Mouse (Mus musculus): Measurements from ENCODE around the gene Atf4. TPM values are rescaled to one million over a fixed set of nuclear protein-coding genes. Genes with fewer than 3 reads are reported as not detected.

Gene Atf4
- total and polyA plus RNA-seq, 3 experiments: 51.4 to 146 (median 81.2) TPM

GRCm38 (mm10) chr15:80306146-80306545 is 51.2 kb downstream of the Atf4 start:
- H3K27me3 ChIP-seq (ENCODE audit: insufficient read depth, low read length): peaks cover 14% of the 10 kb centered on the region; the same call in 1 of the 2 replicates
- H3K9me3 ChIP-seq (replicated peaks): no peaks in the 10 kb centered on the region
- no peak overlapping the region for H3K4me3 ChIP-seq (ENCODE audit: low read depth, low read length)
- no peaks in the 10 kb centered on the region for H3K36me3 ChIP-seq (replicated peaks)
- no peak for TF ChIP-seq GATA1 (IDR thresholded peaks at IDR 0.05; ENCODE audit: borderline replicate concordance, low read length)
- TF ChIP-seq GATA2 (IDR thresholded peaks at IDR 0.05; ENCODE audit: borderline replicate concordance, low read depth, low read length): no peak
- TF ChIP-seq POLR2AphosphoS5 (IDR thresholded peaks at IDR 0.05; ENCODE audit: insufficient replicate concordance, low read depth, low read length): no peak
- TF ChIP-seq CTCF (IDR thresholded peaks at IDR 0.05; ENCODE audit: low read depth, low read length): no peak
- no peak for TF ChIP-seq TAL1 (conservative IDR thresholded peaks at IDR 0.05; ENCODE audit: low read depth, low read length)
- ATAC-seq (ENCODE audit: extremely low read depth, insufficient number of reproducible peaks, low FRiP score, poor library complexity, severe bottlenecking) (no peak), DNase-seq (ENCODE audit: low spot score) (no peak)
- no peaks in the 10 kb centered on the region for H3K4me1 ChIP-seq (ENCODE audit: insufficient read depth, low read depth, low read length)

Other genes starting within 250 kb of the Atf4 start
- not detected in 2 replicates for gene Pdgfb, start 240.2 kb upstream of the Atf4 start, total RNA-seq (2014; fragmentation: Nextera tagmentation)
- gene Pdgfb, start 240.2 kb upstream of the Atf4 start, total RNA-seq (2017): 0.05 TPM in 1 of 2 replicates, not detected in the other
- gene Pdgfb, start 240.2 kb upstream of the Atf4 start, polyA plus RNA-seq (2012): not detected in 2 replicates
- gene Syngr1, start 163.8 kb upstream of the Atf4 start, total RNA-seq (2014; fragmentation: Nextera tagmentation): 41.4 and 44.2 TPM in 2 replicates
- 74.6 and 96.9 TPM in 2 replicates for gene Syngr1, start 163.8 kb upstream of the Atf4 start, total RNA-seq (2017)
- gene Syngr1, start 163.8 kb upstream of the Atf4 start, polyA plus RNA-seq (2012): 86.9 and 89.8 TPM in 2 replicates
- gene Rpl3, start 163.3 kb upstream of the Atf4 start, total RNA-seq (2014; fragmentation: Nextera tagmentation): 1,019 and 1,021 TPM in 2 replicates
- 1,569 and 1,698 TPM in 2 replicates for gene Rpl3, start 163.3 kb upstream of the Atf4 start, total RNA-seq (2017)
- gene Rpl3, start 163.3 kb upstream of the Atf4 start, polyA plus RNA-seq (2012): 114 and 176 TPM in 2 replicates
- 19.0 and 27.2 TPM in 2 replicates for gene Tab1, start 122.1 kb upstream of the Atf4 start, total RNA-seq (2014; fragmentation: Nextera tagmentation)
- 22.3 and 25.0 TPM in 2 replicates for gene Tab1, start 122.1 kb upstream of the Atf4 start, total RNA-seq (2017)
- gene Tab1, start 122.1 kb upstream of the Atf4 start, polyA plus RNA-seq (2012): 23.6 and 29.1 TPM in 2 replicates
- gene Mgat3, start 81.5 kb upstream of the Atf4 start, total RNA-seq (2014; fragmentation: Nextera tagmentation): not detected in 2 replicates
- gene Mgat3, start 81.5 kb upstream of the Atf4 start, total RNA-seq (2017): not detected in 2 replicates
- gene Mgat3, start 81.5 kb upstream of the Atf4 start, polyA plus RNA-seq (2012): not detected in 2 replicates
- gene Mief1, start 21.2 kb upstream of the Atf4 start, total RNA-seq (2014; fragmentation: Nextera tagmentation): 35.4 and 44.9 TPM in 2 replicates
- gene Mief1, start 21.2 kb upstream of the Atf4 start, total RNA-seq (2017): 36.1 and 36.8 TPM in 2 replicates
- gene Mief1, start 21.2 kb upstream of the Atf4 start, polyA plus RNA-seq (2012): 20.2 and 26.6 TPM in 2 replicates
- gene AC140267.1, start 19.3 kb upstream of the Atf4 start, total RNA-seq (2014; fragmentation: Nextera tagmentation): 14.0 TPM in 1 of 2 replicates, not detected in the other
- gene AC140267.1, start 19.3 kb upstream of the Atf4 start, total RNA-seq (2017): not detected in 2 replicates
- not detected in 2 replicates for gene AC140267.1, start 19.3 kb upstream of the Atf4 start, polyA plus RNA-seq (2012)
- 46.5 and 58.3 TPM in 2 replicates for gene Rps19bp1, start 9.1 kb downstream of the Atf4 start, total RNA-seq (2014; fragmentation: Nextera tagmentation)
- 22.6 and 25.9 TPM in 2 replicates for gene Rps19bp1, start 9.1 kb downstream of the Atf4 start, total RNA-seq (2017)
- gene Rps19bp1, start 9.1 kb downstream of the Atf4 start, polyA plus RNA-seq (2012): 67.2 and 96.3 TPM in 2 replicates
- gene Cacna1i, start 32.1 kb downstream of the Atf4 start, total RNA-seq (2014; fragmentation: Nextera tagmentation): not detected in 2 replicates
- gene Cacna1i, start 32.1 kb downstream of the Atf4 start, total RNA-seq (2017): 0.05 and 0.06 TPM in 2 replicates
- gene Cacna1i, start 32.1 kb downstream of the Atf4 start, polyA plus RNA-seq (2012): not detected in 2 replicates

All from G1E (cell line).